In genomic region chr4:70535289-70535688, GRCm38 (mm10) we compare ENCODE assay signal across 8 mouse cellular contexts. TPM values are rescaled to one million over a fixed set of nuclear protein-coding genes. Genes with fewer than 3 reads are reported as not detected.
DNase-seq lines count a peak whose midpoint lies in the region; ATAC-seq and TF ChIP-seq lines count a peak whose summit lies in the region.

No protein-coding gene starts in this region.

- peaks cover 33% of the 10 kb centered on the region for H3K4me1 ChIP-seq in heart, embryonic 13.5 days

- no peak for DNase-seq in heart, postnatal 25 days (ENCODE audit: low spot score)
- no peak for DNase-seq in Patski (ENCODE audit: low read depth, low spot score)
- DNase-seq in adrenal gland, adult 18-20 months (ENCODE audit: low spot score in 2 of 2) = no peak
- no peak for DNase-seq in left cerebral cortex, postnatal 4 days
- no peak for DNase-seq in c-Kit-positive CD71-positive TER-119-positive erythroid progenitor cells, embryonic 14.5 days (ENCODE audit: low spot score)

- peak overlapping the region; percentile 91 for H3K27ac ChIP-seq in heart, embryonic 13.5 days (replicated peaks)

- H3K9ac ChIP-seq in heart, embryonic 13.5 days = peak overlapping the region; percentile 95

- in situ Hi-C loops in Patski (cut with MboI; ENCODE audit: low pct_unique_long_range_greater_than_20kb) = no loop called here

- CTCF ChIA-PET in Patski (lab: Charles Lee) = interaction anchor here (1.1 to 1.7 kb wide), 2 partner anchors 23 to 44 kb away, joined by 3 read pairs; no protein-coding TSS in a partner anchor

- H3K4me3 ChIP-seq in heart, embryonic 13.5 days = peak overlapping the region; percentile 93

- no peaks in the 10 kb centered on the region for H3K9me3 ChIP-seq in heart, embryonic 13.5 days

- H3K36me3 ChIP-seq in heart, embryonic 13.5 days = no peaks in the 10 kb centered on the region

- no peaks in the 10 kb centered on the region for H3K27me3 ChIP-seq in heart, embryonic 13.5 days (replicated peaks)
- H3K27me3 ChIP-seq in Patski = no peaks in the 10 kb centered on the region

- WGBS in heart, embryonic 13.5 days = 1% methylated on average over 18 of the region's 18 CpGs

- no peak for TF ChIP-seq CTCF in Patski (IDR thresholded peaks at IDR 0.05)

- POLR2A ChIA-PET in Patski (lab: Charles Lee) = interaction anchor here (1.0 kb wide), 1 partner anchor 44 kb away, joined by 3 read pairs; no protein-coding TSS in a partner anchor

- ATAC-seq in heart, embryonic 13.5 days (ENCODE audit: extremely low read depth, insufficient number of reproducible peaks, low FRiP score, low TSS enrichment) = no peak
- peak; percentile 5 for ATAC-seq in Patski
- peak; percentile 10 to 34; a peak in 3 of 4 replicates for ATAC-seq in hematopoietic stem cell, adult 5-6 weeks (replicated peaks in 1 of 2; ENCODE audit: insufficient read depth in 1 of 2, low FRiP score in 2 of 2, low TSS enrichment in 1 of 2, low read depth in 1 of 2, poor library complexity in 2 of 2, severe bottlenecking in 2 of 2)
- peak; percentile 45 for ATAC-seq in megakaryocyte-erythroid progenitor cell, adult 5-6 weeks (replicated peaks; ENCODE audit: low FRiP score, low TSS enrichment, poor library complexity, severe bottlenecking)

- H3K4me2 ChIP-seq in heart, embryonic 13.5 days = peak overlapping the region; percentile 94

- intact Hi-C loops in heart, postnatal 25 days (cut with DNase I) = loop anchor here (2.0 to 5.0 kb wide), 3 partner anchors 42 to 123 kb away; partner anchors contain the start of gene Cdk5rap2
- intact Hi-C loops in left cerebral cortex, postnatal 4 days (cut with DNase I) = loop anchor here (10.0 kb wide), 1 partner anchor 80 kb away; no protein-coding TSS in a partner anchor

RNA-seq across cellular contexts. Expression of gene Megf9, which starts 0.5 kb away (rescaled TPM):
- 3.9 and 4.0 TPM in 2 replicates for polyA plus RNA-seq in heart, embryonic 13.5 days (2015; fragmentation: Nextera tagmentation; extraction: Ambion mirVana)
- 10 to 100 TPM; 12.1 to 12.9 TPM for total RNA-seq in heart, postnatal 25 days (2021)
- polyA plus RNA-seq in Patski (2021) = 7.0 TPM
- 3.7 and 10.6 TPM in 2 replicates for total RNA-seq in hematopoietic stem cell, adult 5-6 weeks (2017)
- 3.7 and 8.4 TPM in 2 replicates for total RNA-seq in megakaryocyte-erythroid progenitor cell, adult 5-6 weeks (2014; fragmentation: Nextera tagmentation)
- total RNA-seq in megakaryocyte-erythroid progenitor cell, adult 5-6 weeks (2017) = 4.1 and 4.7 TPM in 2 replicates
- total RNA-seq in adrenal gland, adult 18-20 months (2021) = 10 to 100 TPM; 24.1 to 32.1 TPM
- 10 to 100 TPM; 86.1 to 90.0 TPM for total RNA-seq in left cerebral cortex, postnatal 4 days (2021)
